Mouse (Mus musculus): ENCODE measurements around the gene Jph2. TPM values are rescaled to one million over a fixed set of nuclear protein-coding genes. Genes with fewer than 3 reads are reported as not detected.

Jph2 gene
- total RNA-seq (2021) = 1 to 10 TPM; 3.4 to 5.3 TPM
- long read RNA-seq, experiment 1, full-length matches to known transcripts = 1 of 3 reads
- long read RNA-seq, experiment 1, partial matches to known transcripts = 1 of 3 reads
- long read RNA-seq, experiment 1, other reads (novel, unspliced or antisense) = 1 of 3 reads
- long read RNA-seq, experiment 2, full-length matches to known transcripts = 3 of 3 reads
- long read RNA-seq, experiment 2, partial matches to known transcripts = 0 of 3 reads
- long read RNA-seq, experiment 2, other reads (novel, unspliced or antisense) = 0 of 3 reads

DNA sequence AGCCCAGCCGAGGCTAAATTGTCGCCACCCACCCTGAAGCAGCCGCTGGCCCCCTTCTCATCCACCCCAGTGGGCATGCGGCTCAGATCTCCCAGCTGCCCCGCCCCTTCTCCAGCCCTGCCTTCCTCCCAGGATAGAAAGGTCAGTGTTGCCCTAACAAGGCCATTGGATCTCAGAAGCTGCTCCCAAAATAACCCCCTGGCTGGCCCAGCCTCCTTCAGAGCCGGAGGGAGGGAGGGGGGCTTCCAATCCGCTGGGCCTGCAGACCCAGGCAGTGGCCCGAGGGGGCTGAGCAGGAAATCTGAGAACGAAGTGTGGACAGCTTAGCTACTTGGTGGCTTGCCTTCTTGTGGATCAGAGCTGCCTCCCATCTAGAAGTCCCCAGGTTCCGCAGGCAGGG, at the start of gene Jph2:
TSS of gene Jph2 (minus strand) at position 89 of the 400 bp plus-strand sequence.
- peak; percentile 68 to 74 for DNase-seq

GRCm38 (mm10) chr2:163447375-163447774, 49.6 kb upstream of the Jph2 start:
- DNase-seq = no peak

- DNase-seq = no peak
Measured at GRCm38 (mm10) chr2:163444017-163444416, 46.2 kb upstream of the Jph2 start.

DNA sequence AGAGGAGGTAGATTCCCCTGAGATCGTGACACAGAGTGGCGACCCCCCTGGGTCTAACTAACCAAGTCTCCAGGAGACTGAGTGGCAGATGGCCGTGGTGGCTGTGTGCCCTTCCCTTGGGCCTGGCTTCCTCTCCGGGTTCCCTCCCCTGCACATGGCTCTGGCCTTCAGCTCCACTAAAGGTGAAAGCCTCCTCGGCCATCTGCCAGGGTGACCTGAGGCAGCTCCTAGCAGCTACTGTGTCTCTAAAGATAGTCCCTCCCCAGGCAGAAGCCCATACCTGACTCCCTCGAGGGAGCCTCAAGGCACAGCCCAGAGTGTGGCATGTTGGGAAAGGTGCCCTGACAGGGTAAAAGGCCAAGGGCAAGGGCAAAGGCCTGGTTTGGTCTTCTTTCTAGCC, 45.8 kb upstream of the Jph2 start:
- no peak for DNase-seq

DNA sequence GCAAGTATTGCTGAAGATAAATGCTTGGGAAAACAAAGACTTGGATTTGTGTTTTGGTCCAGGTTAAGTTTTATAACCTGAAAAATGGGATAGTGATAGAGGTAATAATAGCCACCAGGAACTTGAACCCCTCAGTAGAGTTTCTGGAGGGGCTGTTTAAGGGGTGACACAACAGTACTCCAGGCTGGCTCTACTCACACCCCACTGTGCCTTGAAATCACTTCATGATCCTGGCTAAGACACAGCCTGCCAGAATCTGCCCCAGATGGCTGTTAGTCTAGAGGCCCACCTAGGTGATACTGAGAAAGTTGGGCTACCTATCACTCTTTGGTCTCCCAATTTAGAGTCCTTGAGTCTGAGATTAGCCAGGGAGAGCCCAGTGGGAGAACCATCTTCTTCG, 41.7 kb upstream of the Jph2 start:
- DNase-seq = no peak

DNA sequence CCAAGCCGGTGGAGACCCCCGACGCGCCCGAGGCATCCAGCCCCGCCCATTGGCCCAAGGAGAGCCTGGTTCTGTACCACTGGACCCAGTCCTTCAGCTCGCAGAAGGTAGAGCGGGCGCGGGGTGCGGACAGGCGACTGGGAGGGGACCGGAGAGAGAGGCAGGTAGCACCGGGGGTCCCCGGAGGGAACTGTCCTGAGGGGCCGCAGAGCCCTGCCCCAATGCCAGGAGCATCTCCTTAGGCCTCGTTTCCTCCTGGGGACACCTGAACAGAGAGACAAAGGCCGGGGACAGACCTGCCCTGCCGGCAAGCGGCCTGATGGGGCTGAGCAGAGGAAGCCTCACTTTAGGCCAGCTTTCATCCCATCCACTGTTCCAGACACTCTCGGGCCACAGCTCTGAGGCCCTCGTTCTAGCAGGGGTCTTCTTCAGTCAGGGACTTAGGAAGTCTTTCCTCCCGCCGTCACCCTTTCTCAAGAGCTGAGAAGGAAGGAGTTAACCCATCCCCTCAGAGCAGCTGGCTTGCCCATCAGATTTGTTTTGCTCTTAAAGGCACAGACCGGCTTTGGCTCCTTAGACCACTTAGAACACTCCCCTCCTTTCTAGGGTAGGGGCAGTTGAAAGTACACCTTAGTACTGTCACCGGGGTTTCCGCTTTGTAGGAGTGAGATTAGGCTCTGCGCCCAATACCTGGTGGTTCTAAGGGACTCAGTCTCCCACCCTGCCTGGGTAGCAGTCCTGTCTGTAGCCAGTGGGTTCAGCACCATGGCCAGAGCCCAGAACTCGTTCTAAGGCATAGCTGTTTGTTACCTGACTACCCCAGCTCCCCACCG, 41.0 kb upstream of the Jph2 start:
- DNase-seq = peak; percentile 65 to 77

DNA sequence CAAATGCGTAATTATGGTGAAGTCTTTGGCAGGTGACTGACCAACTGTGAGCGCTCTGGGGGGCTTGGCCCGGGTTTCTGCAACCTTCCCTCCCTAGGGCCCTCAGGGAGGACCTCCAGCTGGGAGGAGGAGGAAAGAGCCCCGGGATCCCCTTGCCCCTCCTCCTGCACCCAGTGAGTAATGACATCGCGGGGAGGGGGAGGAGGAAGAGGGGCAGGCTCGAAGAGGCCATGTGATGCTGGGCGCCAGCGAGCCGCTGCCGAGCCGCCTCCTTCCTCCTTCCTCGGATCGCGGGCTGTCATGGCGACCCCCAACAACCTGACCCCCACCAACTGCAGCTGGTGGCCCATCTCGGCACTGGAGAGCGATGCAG, 40.4 kb upstream of the Jph2 start, which contains the start of gene Gdap1l1:
TSS of gene Gdap1l1 (plus strand) at position 231 of the 373 bp plus-strand sequence.
- DNase-seq = peak; percentile 52 to 59

- no peak for DNase-seq
Measured at GRCm38 (mm10) chr2:163437800-163438199, 40.0 kb upstream of the Jph2 start.

GRCm38 (mm10) chr2:163433971-163434370, 36.2 kb upstream of the Jph2 start:
- no peak for DNase-seq

DNA sequence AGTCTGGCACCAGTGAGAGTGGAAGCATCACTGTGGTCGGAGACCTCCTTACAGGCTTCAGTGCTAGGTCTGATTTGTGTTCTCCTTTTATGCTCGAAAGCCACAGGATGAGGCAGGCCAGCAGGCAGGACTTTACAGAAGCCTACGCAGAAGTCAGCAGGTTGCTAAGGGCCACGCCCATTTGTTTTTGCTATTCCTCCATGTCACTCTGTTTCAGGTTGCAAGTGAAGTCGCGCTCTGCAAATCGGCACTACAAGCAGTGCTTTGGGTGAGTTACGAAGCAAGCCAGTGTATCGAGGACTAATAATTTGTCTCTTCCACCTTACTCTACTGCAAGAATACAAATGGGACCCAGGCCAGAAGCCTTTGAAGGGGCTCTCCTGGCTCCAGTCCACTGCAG, 33.5 kb upstream of the Jph2 start:
- no peak for DNase-seq

- no peak for DNase-seq
Measured at GRCm38 (mm10) chr2:163428346-163429011, 30.7 kb upstream of the Jph2 start.

DNA sequence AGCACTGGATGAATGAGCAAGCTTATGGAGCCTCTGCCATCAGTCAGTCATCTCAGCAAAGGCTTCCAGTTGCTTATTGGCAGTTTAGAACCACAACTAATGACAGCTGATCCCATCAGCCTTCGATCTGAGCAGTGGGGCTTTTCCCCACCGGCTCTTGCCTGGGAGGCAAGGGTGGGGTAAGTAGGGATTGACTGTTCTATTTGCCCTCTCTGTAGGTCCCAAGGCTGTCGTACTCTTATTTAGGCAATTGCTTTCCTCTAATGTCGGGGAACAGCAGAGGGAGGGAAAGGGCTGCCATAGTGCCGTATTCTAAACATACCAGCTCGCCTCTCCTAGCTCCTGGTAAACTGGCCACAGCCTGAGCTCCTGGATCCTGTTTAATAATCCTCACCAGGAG, 26.8 kb upstream of the Jph2 start, which contains the start of gene Oser1:
TSS of gene Oser1 (minus strand) at position 101 of the 400 bp plus-strand sequence.
- DNase-seq = no peak

DNA sequence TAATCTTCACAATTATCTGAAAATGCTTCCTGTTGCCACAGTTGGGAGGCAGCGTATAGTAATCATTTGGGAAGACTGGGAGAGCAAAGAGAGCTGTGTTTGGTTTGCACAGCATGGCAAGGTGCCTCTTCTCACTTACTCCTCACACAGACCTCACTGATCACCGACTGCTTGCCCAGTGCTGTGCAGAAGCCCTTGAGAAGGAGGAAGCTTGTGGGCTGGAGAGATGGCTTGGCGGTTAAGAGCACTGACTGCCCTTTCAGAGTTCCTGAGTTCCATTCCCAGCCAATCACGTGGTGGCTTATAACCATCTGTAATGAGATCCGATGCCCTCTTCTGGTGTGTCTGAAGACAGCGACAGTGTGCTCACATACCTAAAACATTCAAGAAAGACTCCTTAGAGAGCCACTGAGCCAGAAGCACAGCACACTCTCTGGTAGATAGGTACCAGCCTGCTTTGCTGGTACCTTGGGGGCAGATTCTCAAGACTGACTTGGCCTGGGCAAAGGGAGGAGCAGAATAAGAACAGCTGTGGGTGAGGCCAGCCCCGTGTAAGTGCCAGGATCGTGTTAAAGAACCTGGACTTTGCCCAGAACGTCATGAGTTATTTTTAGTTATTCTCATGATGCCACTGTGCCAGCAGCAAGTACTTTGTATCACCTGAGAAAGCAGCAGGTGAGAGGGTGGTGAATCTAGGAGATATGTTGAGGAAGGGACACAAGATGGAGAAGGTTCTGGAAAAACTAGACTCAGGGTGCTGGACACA, 25.3 kb upstream of the Jph2 start:
- DNase-seq = no peak

DNA sequence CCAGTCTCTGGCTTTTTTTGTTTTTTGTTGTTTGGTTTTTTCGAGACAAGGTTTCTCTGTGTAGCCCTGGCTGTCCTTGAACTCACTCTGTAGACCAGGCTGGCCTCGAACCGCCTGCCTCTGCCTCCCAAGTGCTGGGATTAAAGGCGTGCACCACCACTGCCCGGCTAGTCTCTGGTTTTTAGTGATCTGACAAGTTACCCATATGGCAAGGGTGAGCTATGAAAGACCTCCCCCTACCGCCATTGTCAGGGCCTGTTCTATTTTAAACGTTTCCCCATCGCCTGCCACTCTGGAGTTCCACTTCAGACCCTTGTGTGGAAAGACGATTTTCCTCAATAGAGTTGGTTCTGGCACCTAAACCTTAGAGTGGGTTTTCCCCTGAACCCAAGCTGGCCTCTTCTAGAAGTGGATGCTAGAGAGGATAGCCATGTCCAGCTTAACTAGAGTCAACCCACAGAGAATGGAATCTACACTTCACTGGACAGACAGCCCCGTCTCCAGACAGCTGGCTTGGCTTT, 22.6 kb upstream of the Jph2 start:
- no peak for DNase-seq

- DNase-seq = peak; percentile 99 to 100
Measured at GRCm38 (mm10) chr2:163419346-163420045, 21.7 kb upstream of the Jph2 start.

- no peak for DNase-seq
Measured at GRCm38 (mm10) chr2:163418841-163419345, 21.1 kb upstream of the Jph2 start.

GRCm38 (mm10) chr2:163417830-163418229, 20.0 kb upstream of the Jph2 start:
- no peak for DNase-seq

GRCm38 (mm10) chr2:163417026-163417425, 19.2 kb upstream of the Jph2 start:
- no peak for DNase-seq

DNA sequence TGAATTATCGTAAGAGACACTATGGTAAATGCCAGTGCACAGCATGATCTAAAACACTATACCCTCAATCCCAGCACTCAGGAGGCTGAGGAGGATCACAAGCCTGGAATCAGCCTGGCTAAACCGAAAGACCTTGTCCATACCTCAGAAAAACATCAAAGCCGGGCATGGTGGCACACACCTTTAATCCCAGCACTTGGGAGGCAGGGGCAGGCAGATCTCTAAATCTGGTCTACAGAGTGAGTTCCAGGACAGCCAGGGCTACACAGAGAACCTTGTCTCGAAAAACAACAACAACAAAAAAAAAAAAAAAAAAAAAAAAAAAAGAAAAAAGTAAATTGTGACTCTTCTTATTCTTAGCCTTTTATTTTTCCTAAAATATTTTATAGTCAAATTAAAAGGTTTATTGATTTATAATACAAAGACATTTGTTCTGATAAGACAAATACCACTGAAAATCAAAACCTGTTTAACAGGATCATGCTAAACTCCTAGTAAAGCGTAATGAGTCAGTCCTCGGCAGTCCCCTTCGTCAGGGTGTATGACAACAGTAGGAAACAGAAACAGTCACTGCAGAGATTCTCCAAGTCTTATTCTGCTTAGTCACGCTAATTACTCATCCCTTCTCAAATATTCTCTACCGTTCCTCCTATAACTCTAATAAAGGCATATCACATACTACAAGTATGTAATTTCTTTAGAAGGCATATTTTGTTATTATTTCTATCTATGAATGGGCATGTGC, 15.2 kb upstream of the Jph2 start:
- DNase-seq = no peak

DNA sequence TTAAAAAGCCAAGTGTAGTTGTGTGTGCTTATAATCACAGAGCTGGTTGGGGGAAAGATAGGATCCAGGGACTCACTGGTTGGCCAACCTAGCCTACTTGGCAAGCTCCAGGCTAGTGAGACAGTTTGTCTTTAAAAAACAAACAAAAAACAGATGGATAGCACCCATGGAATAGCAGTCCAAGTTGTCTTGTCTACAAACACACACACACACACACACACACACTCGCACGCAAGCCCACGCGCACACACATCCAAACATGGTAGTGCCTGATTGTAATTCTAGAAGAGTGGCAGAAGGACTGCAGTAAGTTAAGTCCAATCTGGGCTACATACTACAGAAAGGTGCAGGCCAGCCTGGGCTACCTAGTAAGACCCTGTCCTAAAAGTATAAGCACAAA, 14.6 kb upstream of the Jph2 start:
- DNase-seq = no peak
